Mouse (Mus musculus) ovary, adult 18-20 months (tissue): ENCODE measurements at regions not wholly inside any gene's neighbourhood (a gene's known extent, or its start where the extent isn't known, plus 50 kb on each side); places are given as distances from the start of the nearest gene placed in this dataset.

ENCODE experiments used
- DNase-seq: peaks from one replicate; pipeline ENCODE4 v3.0.0; 2022; ENCODE audit warnings: low spot score, mixed read lengths

DNA sequence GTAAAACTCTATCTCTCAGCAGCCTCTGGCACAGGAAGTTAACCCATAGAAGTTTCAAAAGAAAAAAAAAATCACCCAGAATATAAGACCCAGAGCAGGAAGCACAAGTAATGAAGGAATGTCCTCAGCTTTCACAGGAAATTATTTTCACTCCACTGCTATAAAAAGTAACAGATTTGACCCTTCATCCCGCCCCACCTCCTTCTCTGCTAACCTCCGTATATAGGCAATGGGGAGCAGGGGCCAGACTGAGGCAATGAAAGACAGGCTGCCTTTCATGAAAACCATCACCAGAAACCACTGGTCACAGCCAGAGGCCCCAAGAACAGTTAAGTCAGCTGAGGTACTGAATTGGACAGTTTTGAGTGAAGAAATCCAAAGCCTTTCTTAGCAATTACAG, 654.9 kb downstream of the Gsdmc2 start:
- DNase-seq, result no peak

DNA sequence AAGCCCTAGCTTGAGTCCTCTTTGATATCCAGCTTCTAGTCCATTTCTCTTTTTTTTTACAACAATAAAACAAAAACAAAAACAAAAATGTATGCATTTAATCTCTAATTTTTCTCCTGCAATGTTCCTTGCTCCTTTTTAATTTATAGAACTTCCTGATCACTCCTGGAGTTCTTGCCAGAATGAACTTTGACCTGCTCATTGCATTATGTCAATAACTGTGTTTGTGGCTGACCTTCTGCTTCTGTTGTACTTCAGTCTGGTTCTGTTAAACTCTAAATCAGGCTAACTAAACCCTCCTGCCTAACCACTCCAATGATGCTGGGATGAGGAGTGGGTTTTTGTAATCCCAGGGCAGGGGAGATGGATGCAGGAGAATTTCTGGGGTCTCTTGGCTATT, 674.0 kb downstream of the Gsdmc2 start:
- DNase-seq, result no peak

DNA sequence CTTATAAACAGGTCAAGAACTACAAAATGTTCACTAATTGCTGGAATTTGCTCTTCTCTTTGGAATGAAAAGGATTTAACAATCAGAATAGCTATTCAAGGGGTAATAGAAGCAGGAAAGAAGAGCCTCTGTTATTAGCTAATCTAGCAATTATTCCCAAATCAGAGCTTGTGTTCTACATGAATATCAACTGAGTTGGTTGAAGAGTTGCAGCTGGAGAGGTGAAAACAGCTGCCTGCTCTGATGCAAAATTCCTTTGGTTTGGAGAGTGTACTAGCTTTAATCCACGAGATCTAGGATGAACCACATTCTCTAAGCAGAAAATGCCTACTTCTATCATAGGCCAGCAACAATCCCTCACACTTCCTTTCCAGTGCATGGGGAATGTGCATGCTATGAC, 674.8 kb downstream of the Gsdmc2 start:
- no peak for DNase-seq

DNA sequence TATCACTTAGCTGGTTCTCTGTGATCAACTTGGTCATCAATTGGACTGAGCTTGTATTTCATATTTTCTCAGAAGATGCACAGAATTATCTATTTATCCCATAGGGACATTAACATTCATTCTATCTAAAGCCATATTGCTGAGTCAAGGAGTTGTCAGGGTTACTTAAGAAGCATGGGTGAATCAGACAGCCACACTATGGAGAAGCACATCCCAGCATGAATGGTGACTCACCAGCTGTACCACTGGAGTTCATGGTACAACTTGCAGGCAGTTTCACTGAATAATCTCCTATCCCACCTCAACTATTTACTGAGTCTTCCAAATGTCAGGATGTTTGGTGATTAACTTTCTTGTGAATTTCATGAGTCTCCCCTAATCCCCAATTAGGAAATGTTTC, 678.6 kb downstream of the Gsdmc2 start:
- no peak for DNase-seq

DNA sequence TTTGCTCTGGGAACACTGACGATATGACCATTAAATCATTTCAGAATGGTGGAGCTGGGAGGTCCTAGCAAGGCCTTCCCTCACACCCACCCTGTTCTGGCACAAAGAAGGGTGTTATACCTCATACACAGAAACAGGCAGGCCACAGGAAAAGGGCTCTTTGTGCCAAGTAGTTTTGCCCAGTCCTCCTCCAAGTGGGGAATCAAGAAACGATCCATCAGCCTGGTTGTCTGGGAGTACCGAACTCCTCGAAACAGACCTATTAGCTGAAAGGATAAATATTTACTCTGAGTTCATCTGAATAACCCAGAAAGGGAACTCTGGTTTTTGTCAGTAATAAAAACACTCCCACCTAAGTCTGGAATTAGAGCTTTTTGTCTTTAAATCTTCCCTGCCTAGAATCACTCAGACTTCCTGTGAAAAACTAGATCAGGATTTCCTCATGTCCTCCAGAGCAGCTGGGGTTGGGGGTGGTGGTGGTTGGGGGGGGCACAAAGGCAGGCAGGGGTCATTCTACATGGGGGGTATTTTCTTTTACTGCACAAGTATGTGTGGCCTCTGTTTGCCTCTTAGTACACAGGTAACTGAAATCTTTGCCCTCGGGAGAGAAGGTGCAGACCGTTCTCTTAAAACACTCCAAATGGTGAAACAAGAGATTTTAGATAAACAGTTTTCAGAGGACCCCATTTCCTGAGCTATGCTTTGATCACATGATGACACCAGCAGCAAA, 681.3 kb downstream of the Gsdmc2 start:
- DNase-seq, result peak; percentile 18

DNA sequence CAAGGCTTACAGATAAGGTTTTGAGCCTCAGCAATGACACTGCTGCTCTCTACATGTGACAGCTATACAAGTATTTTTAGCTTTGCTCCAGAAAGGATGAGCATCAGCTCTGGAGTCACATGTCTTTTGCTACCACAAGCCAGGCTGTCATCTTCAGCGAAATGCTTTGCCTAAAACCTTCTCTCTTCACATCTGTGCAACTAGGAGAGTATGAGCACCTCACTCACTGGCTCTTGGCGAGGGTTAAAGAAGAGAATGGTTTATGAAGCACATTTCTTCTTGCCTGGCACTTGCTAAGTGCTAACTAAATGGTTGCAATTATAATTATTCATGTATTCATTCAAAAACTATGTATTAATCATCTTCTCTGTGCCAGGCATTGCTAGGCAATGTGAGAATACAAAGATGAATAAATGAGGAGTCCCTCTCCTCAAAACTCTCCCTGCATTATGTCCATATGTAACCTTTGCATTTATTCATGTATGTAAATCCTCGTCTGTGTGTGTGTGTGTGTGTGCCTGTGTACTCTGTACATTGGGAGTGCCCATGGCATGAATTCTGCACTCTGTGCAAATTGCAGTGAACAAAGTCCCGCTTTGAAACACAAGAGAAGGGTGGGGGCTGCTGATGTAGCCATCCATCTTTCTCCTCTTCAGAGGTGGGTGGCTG, 682.0 kb downstream of the Gsdmc2 start:
- DNase-seq, result no peak

DNA sequence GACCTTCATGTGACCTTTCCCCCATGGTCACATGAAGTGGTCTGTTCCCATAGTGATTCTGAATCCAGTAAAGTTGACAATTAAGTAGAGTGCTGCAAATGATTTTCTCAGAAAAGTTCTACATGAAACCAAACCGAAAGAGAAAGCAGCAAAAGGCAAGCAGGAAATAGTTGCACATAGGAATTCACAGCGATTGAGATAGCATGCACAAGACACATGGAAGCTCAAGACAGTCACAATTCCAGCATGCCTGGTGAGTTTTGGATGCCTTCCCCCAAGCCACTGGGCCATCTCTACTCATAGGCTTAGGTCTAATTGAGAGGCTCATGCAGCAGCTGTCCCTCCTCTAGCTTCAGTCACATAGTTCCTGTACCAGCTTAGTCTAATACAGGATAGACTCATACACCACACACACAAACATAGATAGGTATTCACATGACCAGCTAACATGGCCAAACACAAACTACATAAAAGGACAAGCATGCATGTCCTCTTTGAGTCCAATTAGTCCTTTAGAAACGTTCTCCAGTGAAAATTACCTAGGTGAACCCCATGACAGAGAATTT, 721.8 kb downstream of the Gsdmc2 start:
- DNase-seq, result no peak

DNA sequence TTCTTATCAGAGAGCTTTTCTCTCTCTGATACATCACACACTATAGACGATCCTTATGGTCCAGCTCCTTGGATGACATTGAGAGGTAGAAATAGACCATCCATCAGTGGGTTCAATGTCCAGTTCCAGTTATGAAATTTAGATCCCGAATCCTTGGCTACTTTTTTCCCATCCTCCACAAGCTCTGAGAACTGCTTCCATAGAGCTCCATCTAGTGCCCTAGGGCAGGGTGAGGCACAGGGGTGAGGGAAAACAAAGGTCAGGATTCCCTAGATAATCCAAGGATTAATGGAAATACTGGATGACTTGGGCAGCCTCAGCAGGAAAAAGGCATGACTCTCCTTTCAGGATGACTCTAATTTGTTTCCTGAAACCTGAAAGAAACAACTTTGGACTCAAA, 732.1 kb downstream of the Gsdmc2 start:
- DNase-seq, result no peak

DNA sequence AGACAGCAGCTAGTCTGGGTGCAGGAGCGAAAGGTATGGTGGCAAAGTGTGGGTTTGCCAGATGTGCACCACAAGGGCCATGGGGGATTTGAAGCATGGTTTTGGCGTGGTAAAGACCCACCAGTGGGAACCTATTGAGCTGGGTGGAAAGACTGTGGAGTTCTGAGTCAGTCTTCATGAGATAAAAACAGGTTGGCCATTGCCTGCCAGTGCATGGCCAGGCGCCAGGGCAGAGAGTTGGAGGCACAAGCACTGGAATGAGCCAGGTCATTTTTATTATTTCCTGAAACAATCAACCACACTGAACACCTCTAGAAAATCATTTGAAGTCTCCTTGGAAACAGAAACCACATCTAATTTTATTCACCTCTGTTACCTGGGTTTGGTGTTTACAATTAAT, 744.9 kb downstream of the Gsdmc2 start:
- DNase-seq, result no peak

DNA sequence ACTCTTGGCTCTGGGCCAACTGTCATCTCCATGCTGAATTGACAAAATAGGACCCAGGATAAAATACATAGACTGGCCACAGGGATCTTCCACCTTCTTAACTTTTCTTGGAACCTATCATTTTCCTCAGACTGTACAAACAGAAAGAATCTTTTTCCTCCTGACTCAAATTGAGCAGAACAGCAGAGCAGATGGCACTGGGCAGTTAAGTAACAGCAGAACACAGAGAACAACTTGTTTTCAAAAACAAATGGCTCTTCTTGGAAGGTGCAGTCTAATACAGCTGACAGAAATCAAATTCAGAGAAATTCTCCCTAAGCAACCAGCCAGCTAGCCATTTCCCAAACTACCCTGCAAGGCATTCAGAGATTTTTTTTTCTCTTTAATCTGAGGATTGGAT, 763.0 kb downstream of the Gsdmc2 start:
- no peak for DNase-seq

DNA sequence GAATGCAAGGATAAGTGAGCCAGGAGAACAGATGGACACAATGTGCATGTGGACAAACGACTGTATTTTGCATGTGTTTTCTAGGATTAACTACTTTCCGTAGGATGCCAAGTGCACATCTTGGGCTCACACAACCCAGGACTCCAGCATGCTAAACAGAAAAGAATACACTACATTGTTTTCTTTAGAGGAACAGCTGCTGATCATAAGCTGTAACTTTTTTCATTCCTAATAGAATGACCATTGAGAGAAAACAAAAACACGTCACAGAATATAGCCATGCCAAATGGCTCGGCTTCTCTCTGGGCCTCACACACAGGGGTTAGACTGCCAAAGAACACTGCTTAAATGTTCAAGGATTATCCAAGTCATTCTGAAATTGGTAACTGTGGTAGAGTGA, 765.2 kb downstream of the Gsdmc2 start:
- DNase-seq, result no peak

DNA sequence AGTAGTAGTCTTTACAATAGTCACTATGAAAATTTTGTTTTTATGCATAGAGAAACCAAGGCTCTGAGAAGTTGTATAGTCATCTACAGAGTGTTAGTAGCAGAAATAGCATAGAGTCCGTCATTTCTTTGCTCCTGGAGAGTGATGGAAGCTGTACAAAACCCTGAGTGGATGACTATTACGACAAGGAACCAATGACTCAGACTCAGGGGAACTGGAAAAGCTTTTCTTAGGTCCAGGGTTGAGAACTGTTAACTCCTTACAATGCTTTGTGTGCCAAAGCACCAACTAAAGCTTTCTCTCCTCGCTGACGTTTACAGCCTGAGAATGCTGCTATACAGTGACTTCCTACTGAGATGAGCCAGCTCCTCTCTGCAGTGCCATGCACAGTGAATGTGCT, 773.1 kb downstream of the Gsdmc2 start:
- DNase-seq, result no peak

DNA sequence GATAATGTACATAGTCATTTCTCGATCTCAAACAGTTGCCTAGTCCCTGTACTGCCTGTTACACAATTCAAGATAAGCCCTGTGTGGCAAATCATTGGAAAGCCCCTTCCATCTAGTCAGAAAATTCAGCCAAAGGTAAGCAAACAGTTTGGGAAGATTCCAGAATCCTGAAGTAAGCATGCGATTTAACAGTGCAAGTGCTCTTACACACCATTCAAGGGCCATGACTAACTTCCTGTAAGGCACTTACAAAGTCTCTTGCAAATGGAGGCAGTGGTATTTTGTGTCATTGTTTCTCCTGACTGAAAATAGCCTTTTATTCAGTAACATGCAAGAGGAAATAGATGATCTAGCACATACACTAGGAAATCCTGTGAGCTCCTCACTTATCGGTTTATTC, 777.9 kb downstream of the Gsdmc2 start:
- DNase-seq, result no peak

DNA sequence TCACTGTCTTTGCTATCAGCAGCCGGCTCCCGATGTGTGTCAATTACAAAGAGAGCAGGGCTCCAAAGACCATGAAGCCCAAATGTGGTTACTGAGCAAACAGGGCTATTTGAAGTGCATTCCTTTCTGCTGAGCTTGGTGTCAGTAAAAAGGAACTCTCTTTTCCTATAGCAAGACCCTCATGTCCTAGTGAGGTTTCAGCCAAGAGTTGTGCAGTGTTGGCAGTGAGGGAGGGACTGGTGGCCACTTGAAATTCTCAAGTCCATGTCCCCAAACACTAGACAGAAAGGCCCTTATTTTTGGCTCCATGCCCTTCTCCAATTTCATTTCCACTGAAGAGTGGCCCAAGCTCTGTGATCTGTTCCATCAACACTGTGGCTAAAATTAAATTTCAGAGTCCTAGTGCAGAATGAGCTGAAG, 778.9 kb downstream of the Gsdmc2 start:
- DNase-seq, result no peak

DNA sequence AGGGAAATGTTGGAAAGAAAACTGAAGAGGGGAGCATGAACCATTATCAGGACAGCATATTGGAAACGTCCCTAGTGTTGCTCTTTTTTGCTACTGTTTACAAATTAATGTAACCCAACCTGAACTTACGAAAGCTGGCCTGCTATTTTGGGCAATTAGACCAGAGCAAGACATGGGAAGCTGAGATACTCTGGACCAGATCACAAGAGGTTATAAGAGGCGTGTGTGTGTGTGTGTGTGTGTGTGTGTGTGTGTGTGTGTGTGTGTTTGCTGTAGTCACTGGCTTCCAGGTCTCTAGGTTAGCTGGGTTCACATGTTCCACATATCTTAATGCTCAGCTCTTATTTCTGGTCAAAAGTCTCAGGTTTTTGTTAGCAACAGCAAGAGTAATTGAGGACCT, 783.1 kb downstream of the Gsdmc2 start:
- DNase-seq, result no peak

DNA sequence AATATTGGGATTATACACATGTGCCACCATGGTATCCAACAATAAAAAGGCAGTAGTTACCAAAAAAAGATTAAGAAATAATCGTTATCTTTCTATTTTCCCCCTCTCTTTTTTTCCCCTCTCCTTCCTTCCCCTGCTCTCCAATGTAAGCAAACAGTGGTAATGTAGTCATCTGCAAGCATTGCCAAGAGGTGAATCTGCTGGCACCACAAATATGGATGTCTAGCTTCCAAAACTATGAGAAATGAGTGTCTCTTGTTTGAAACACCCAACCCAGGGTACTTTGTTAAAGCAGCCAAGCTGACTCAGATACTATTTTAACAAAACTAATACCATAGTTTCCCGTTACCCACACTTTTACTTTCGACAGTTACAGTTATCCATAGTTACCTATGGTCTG, 784.2 kb downstream of the Gsdmc2 start:
- no peak for DNase-seq

DNA sequence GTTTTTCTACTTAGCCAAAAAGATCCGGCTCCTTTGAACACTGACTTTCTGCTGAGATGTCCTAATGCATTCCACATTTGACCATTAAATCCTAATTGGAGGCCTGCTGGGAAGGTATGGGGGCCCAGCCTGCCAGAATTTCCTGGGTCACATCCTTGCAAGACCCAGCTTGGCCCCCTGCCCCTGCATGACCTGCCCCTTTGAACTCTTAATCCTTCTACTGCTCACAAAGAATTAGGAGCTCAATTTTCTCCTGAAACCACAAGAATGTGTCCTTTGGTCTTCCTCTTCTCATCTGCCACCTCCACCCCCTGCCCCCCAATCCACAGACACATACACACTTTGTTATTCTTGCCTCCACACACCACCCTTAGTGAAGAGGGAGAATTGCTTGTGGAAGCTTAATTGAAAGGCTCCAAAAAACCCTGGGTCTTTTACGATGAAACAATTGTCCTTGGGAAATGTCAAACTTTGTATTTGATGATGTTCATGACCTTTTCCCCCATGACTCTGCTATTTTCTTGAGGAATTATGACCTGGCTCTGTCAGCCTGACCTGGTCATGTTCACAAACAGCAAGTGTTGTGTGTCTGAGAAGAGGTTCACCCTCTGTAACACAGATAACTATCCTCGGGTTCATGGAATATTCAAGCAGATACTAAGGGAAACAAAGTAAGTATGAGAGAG, 792.3 kb downstream of the Gsdmc2 start:
- no peak for DNase-seq

DNA sequence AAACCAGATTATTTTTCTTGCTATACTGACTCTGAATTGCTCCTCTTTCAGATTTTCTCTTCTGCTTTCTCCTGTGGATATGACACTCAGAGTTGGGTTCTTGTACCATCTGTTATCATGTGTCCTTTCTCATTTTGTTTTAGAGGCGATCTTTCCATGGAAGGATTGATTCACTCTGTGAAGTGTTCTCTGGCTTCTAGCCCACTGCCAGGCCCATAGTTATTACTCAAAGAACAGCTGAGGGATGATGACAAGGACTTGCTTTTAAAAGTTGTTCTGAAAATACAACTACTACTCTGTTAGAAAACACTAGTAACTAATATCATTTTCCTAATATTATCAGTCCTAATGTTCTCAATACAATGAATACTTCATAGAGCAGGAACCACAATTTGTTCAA, 794.9 kb downstream of the Gsdmc2 start:
- DNase-seq, result no peak

DNA sequence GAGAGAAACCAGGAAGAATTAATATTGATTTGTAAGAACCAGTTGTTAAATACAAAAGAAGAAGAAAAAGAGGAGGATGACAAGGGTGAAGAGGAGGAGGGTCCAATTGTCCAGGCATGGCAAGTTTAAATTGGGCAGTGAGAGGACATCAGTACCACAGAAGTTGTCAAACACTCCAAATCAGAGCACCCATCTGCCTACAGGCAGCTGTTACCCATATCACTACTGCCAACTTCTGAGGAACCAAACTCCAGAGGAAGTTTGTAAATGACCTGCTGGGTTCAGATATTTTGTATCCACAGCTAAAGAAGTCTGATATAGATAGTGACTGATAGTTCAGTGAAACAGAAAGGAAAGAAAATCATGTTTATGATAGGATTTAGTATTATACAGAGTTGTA, 802.6 kb downstream of the Gsdmc2 start:
- DNase-seq, result no peak

DNA sequence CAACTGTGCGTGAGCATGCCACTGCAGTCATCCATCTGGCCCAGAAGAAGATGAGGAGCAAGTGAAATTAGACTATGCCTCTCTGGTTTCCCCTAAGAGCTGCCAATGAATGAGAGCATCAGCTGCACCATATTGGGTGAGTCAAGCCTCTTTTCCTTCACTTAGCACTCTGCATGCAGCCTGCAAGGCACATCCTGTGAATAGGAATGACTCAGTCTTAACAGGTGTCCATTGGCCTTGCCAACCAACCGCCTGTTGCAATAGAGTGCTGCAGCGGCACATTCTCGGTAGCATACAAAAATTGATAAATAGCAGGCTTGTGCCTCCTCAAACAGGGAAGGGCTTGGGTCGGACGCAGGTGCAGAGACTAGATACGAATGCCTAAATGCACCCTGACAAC, 808.7 kb downstream of the Gsdmc2 start:
- no peak for DNase-seq

DNA sequence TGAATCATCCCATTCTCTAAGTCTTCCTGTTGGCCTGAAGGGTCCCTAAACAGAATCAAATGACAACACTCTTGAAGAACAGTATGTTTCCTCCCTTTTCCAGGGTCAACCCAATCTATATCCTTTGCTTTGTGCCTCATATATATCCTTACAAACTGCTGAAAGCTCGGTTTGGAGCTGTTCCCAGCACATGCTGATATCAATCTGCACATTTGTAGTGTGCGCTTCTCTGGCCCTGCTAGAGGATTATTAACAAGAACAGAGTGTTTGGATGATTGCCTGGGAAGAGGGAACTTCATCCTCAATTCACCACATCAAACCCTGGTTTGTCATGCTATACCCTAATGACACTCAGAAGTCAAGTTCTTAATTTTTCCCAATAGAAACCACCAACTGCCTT, 824.2 kb downstream of the Gsdmc2 start:
- DNase-seq, result no peak

DNA sequence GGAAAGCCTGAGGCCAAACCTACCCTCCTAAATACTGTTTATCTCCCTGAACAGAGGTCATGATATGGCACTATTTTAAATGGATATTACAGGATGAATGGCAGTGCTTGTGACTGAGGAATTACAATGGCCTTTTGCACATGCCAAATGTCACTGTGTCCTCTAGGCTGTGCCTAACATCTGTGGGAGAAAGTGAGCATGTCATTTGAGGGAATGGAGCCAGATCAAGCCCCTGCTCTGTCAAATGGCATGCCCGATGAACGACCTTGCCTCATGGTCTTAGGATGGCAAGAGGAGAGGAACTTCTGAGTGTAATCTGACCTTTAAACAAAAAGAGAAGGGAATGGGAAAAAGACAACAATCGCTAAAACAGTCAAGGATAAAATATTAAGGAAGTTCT, 827.0 kb downstream of the Gsdmc2 start:
- peak; percentile 12 for DNase-seq
